Mouse (Mus musculus): ENCODE data around the gene Mns1. TPM values are rescaled to one million over a fixed set of nuclear protein-coding genes. Genes with fewer than 3 reads are reported as not detected.
A peak's percentile ranks its signal among the peaks of the same experiment; 100 is the strongest.

Mns1 gene
- polyA plus RNA-seq, 1 experiment from 2014 or later: 13.4 TPM

- Histone ChIP-seq H3K27ac (no peak overlapping the region), H3K4me2 (ENCODE audit: low read length) (no peak overlapping the region), H3K9me3 (replicated peaks; ENCODE audit: low read length) (no peaks in the 10 kb centered on the region), H3K27me3 (ENCODE audit: insufficient read depth, low read length) (no peaks in the 10 kb centered on the region), H3K36me3 (ENCODE audit: insufficient read depth, low read length) (0 out of 2 replicates have a peak, but pooled peaks cover 4% of the 10 kb centered on the region), H3K4me3 (replicated peaks; ENCODE audit: low read depth, low read length) (no peak overlapping the region), H3K4me1 (replicated peaks; ENCODE audit: insufficient read depth, low read length) (peaks cover 7% of the 10 kb centered on the region), H3K9ac (ENCODE audit: low read depth, low read length) (no peak overlapping the region)
- TF ChIP-seq CTCF (IDR thresholded peaks at IDR 0.05; ENCODE audit: low read depth): no peak
- no peak for DNase-seq (ENCODE audit: low spot score)
- WGBS: 81% methylated on average over 8 of the region's 8 CpGs
- ATAC-seq (replicated peaks; ENCODE audit: low FRiP score, low read depth): no peak
Measured at GRCm38 (mm10) chr9:72440948-72441926, 3.4 kb downstream of the Mns1 start.

- Histone ChIP-seq H3K27me3 (ENCODE audit: insufficient read depth, low read length) (no peaks in the 10 kb centered on the region), H3K4me2 (ENCODE audit: low read length) (no peak overlapping the region), H3K36me3 (ENCODE audit: insufficient read depth, low read length) (0 out of 2 replicates have a peak, but pooled peaks cover 4% of the 10 kb centered on the region), H3K9me3 (replicated peaks; ENCODE audit: low read length) (no peaks in the 10 kb centered on the region), H3K4me3 (replicated peaks; ENCODE audit: low read depth, low read length) (no peak overlapping the region), H3K9ac (ENCODE audit: low read depth, low read length) (no peak overlapping the region), H3K4me1 (replicated peaks; ENCODE audit: insufficient read depth, low read length) (peaks cover 7% of the 10 kb centered on the region), H3K27ac (no peak overlapping the region)
- WGBS: 92% methylated on average over 10 of the region's 10 CpGs
- DNase-seq (ENCODE audit: low spot score) (no peak), ATAC-seq (replicated peaks; ENCODE audit: low FRiP score, low read depth) (no peak)
- TF ChIP-seq CTCF (IDR thresholded peaks at IDR 0.05; ENCODE audit: low read depth): no peak
Measured at GRCm38 (mm10) chr9:72441927-72442715, 4.3 kb downstream of the Mns1 start.

GRCm38 (mm10) chr9:72448026-72448425 is 10.2 kb downstream of the Mns1 start:
- no peak overlapping the region for H3K4me3 ChIP-seq (replicated peaks; ENCODE audit: low read depth, low read length)
- ATAC-seq (replicated peaks; ENCODE audit: low FRiP score, low read depth) (no peak), DNase-seq (ENCODE audit: low spot score) (peak; percentile 72)
- no peak overlapping the region for H3K27ac ChIP-seq
- H3K4me1 ChIP-seq (replicated peaks; ENCODE audit: insufficient read depth, low read length): no peaks in the 10 kb centered on the region
- H3K27me3 ChIP-seq (ENCODE audit: insufficient read depth, low read length): no peaks in the 10 kb centered on the region
- 41% methylated on average over 8 of the region's 8 CpGs for WGBS
- no peak overlapping the region for H3K4me2 ChIP-seq (ENCODE audit: low read length)
- H3K9me3 ChIP-seq (replicated peaks; ENCODE audit: low read length): no peaks in the 10 kb centered on the region
- TF ChIP-seq CTCF (IDR thresholded peaks at IDR 0.05; ENCODE audit: low read depth): peak; percentile 75
- H3K9ac ChIP-seq (ENCODE audit: low read depth, low read length): no peak overlapping the region
- peaks cover 12% of the 10 kb centered on the region; the same call in 1 of the 2 replicates for H3K36me3 ChIP-seq (ENCODE audit: insufficient read depth, low read length)

GRCm38 (mm10) chr9:72449367-72449766 is 11.6 kb downstream of the Mns1 start:
- H3K36me3 ChIP-seq (ENCODE audit: insufficient read depth, low read length): peaks cover 12% of the 10 kb centered on the region; the same call in 1 of the 2 replicates
- DNase-seq (ENCODE audit: low spot score): peak; percentile 19

GRCm38 (mm10) chr9:72449841-72450240 is 12.0 kb downstream of the Mns1 start:
- Histone ChIP-seq H3K27ac (no peak overlapping the region), H3K27me3 (ENCODE audit: insufficient read depth, low read length) (no peaks in the 10 kb centered on the region), H3K4me2 (ENCODE audit: low read length) (no peak overlapping the region), H3K4me1 (replicated peaks; ENCODE audit: insufficient read depth, low read length) (no peaks in the 10 kb centered on the region), H3K9me3 (replicated peaks; ENCODE audit: low read length) (no peaks in the 10 kb centered on the region), H3K9ac (ENCODE audit: low read depth, low read length) (no peak overlapping the region), H3K4me3 (replicated peaks; ENCODE audit: low read depth, low read length) (no peak overlapping the region), H3K36me3 (ENCODE audit: insufficient read depth, low read length) (peaks cover 8% of the 10 kb centered on the region; the same call in 1 of the 2 replicates)
- no peak for ATAC-seq (replicated peaks; ENCODE audit: low FRiP score, low read depth)
- no peak for TF ChIP-seq CTCF (IDR thresholded peaks at IDR 0.05; ENCODE audit: low read depth)
- no peak for DNase-seq (ENCODE audit: low spot score)
- WGBS: 94% methylated on average over 2 of the region's 2 CpGs

More at GRCm38 (mm10) chr9:72449367-72449766, 11.6 kb downstream of the Mns1 start:
- no peaks in the 10 kb centered on the region for H3K27me3 ChIP-seq (ENCODE audit: insufficient read depth, low read length)
- peak overlapping the region; percentile 6; the same call in 1 of the 2 replicates for H3K4me3 ChIP-seq (replicated peaks; ENCODE audit: low read depth, low read length)
- no peak overlapping the region for H3K27ac ChIP-seq
- H3K4me2 ChIP-seq (ENCODE audit: low read length): peak overlapping the region; percentile 19; the same call in 1 of the 2 replicates
- WGBS: 82% methylated on average over 7 of the region's 7 CpGs
- TF ChIP-seq CTCF (IDR thresholded peaks at IDR 0.05; ENCODE audit: low read depth): no peak
- H3K9me3 ChIP-seq (replicated peaks; ENCODE audit: low read length): no peaks in the 10 kb centered on the region
- H3K9ac ChIP-seq (ENCODE audit: low read depth, low read length): no peak overlapping the region
- no peak for ATAC-seq (replicated peaks; ENCODE audit: low FRiP score, low read depth)
- H3K4me1 ChIP-seq (replicated peaks; ENCODE audit: insufficient read depth, low read length): no peaks in the 10 kb centered on the region

GRCm38 (mm10) chr9:72450363-72450762 is 12.6 kb downstream of the Mns1 start:
- no peak overlapping the region for H3K4me2 ChIP-seq (ENCODE audit: low read length)
- H3K9me3 ChIP-seq (replicated peaks; ENCODE audit: low read length): no peaks in the 10 kb centered on the region
- H3K36me3 ChIP-seq (ENCODE audit: insufficient read depth, low read length): peaks cover 8% of the 10 kb centered on the region; the same call in 1 of the 2 replicates
- H3K27ac ChIP-seq: no peak overlapping the region
- H3K27me3 ChIP-seq (ENCODE audit: insufficient read depth, low read length): no peaks in the 10 kb centered on the region
- no peak for TF ChIP-seq CTCF (IDR thresholded peaks at IDR 0.05; ENCODE audit: low read depth)
- H3K4me1 ChIP-seq (replicated peaks; ENCODE audit: insufficient read depth, low read length): no peaks in the 10 kb centered on the region
- DNase-seq (ENCODE audit: low spot score): no peak
- no peak for ATAC-seq (replicated peaks; ENCODE audit: low FRiP score, low read depth)
- no peak overlapping the region for H3K4me3 ChIP-seq (replicated peaks; ENCODE audit: low read depth, low read length)
- H3K9ac ChIP-seq (ENCODE audit: low read depth, low read length): no peak overlapping the region
- whole genome bisulfite sequencing: 73% methylated on average over 1 of the region's 1 CpGs

All from kidney, postnatal 0 days (tissue).